Mouse (Mus musculus) hindbrain, embryonic 11.5 days (tissue): ENCODE results near the gene Gm20379. TPM values are rescaled to one million over a fixed set of nuclear protein-coding genes. Genes with fewer than 3 reads are reported as not detected.

Experiments
- ATAC-seq: fragments of 200-750 bp; cut with Nextera tagmentation; 2 replicates; pipeline ENCODE4 v1.8.0; 2017; ENCODE audit warnings: mild to moderate bottlenecking, moderate TSS enrichment, moderate library complexity; ENCODE audit not compliant: low FRiP score
- DNase-seq: peaks from one replicate; pipeline ENCODE4 v3.0.0-alpha.2; 2015; ENCODE audit warnings: low spot score
- H3K27ac ChIP-seq: fragments of 300-500 bp; sonication (generic); 2 replicates; pipeline ENCODE4 v1.5.1; 2014; ENCODE audit warnings: mild to moderate bottlenecking, low read depth, low read length
- H3K27me3 ChIP-seq: fragments of 300-500 bp; sonication (generic); 2 replicates; pipeline ENCODE4 v1.6.1; 2014; ENCODE audit warnings: mild to moderate bottlenecking, low read length, moderate library complexity, mixed read lengths; ENCODE audit not compliant: control insufficient read depth, insufficient read depth
- H3K36me3 ChIP-seq: fragments of 300-500 bp; sonication (generic); 2 replicates; pipeline ENCODE4 v1.6.1; 2014; ENCODE audit warnings: mild to moderate bottlenecking, low read length, moderate library complexity, mixed read lengths; ENCODE audit not compliant: control insufficient read depth, insufficient read depth
- H3K4me1 ChIP-seq: fragments of 300-500 bp; sonication (generic); replicated peaks from 2 replicates; pipeline ENCODE4 v1.6.1; 2014; ENCODE audit warnings: low read length, mixed read lengths; ENCODE audit not compliant: control insufficient read depth, insufficient read depth
- H3K4me2 ChIP-seq: fragments of 300-500 bp; sonication (generic); replicated peaks from 2 replicates; pipeline ENCODE4 v1.6.1; 2014; ENCODE audit warnings: mild to moderate bottlenecking, low read depth, low read length
- H3K4me3 ChIP-seq: fragments of 300-500 bp; sonication (generic); 2 replicates; pipeline ENCODE4 v1.5.1; 2014; ENCODE audit warnings: low read depth, low read length
- H3K9ac ChIP-seq: fragments of 300-500 bp; sonication (generic); 2 replicates; pipeline ENCODE4 v1.6.1; 2014; ENCODE audit warnings: low read depth, low read length
- H3K9me3 ChIP-seq: fragments of 300-500 bp; sonication (generic); 2 replicates; pipeline ENCODE4 v1.6.1; 2016; ENCODE audit warnings: low read length; ENCODE audit not compliant: control insufficient read depth
- WGBS: fragments of 180-500 bp; shearing (Covaris S2); extraction: QIAGEN DNeasy Blood & Tissue Kit; methylation state at CpG from one replicate; pipeline ENCODE4 v1.1.7; 2014; 5-methylcytosine and 5-hydroxymethylcytosine counted together
- polyA plus RNA-seq: library from polyadenylated mRNA; unstranded; fragments of >200 nt; fragmentation: Nextera tagmentation; extraction: Ambion mirVana; gene quantifications from 2 replicates; pipeline ENCODE4 v1.2.1, GENCODE M21; 2014

Gene Gm20379
- polyA plus RNA-seq, 1 experiment from 2014 or later, result 1.1 TPM

GRCm38 (mm10) chr13:92351100-92351499 lies 45.3 kb downstream of the Gm20379 start:
- no peak overlapping the region for H3K27ac ChIP-seq
- H3K9me3 ChIP-seq, result no peaks in the 10 kb centered on the region
- DNase-seq, result no peak
- no peak overlapping the region for H3K4me2 ChIP-seq
- H3K9ac ChIP-seq, result no peak overlapping the region
- no peak for ATAC-seq
- no peaks in the 10 kb centered on the region for H3K27me3 ChIP-seq
- H3K4me3 ChIP-seq, result no peak overlapping the region
- no peaks in the 10 kb centered on the region; the same call in 1 of the 2 replicates for H3K36me3 ChIP-seq
- 94% methylated on average over 6 of the region's 6 CpGs for WGBS
- H3K4me1 ChIP-seq, result no peaks in the 10 kb centered on the region

DNA sequence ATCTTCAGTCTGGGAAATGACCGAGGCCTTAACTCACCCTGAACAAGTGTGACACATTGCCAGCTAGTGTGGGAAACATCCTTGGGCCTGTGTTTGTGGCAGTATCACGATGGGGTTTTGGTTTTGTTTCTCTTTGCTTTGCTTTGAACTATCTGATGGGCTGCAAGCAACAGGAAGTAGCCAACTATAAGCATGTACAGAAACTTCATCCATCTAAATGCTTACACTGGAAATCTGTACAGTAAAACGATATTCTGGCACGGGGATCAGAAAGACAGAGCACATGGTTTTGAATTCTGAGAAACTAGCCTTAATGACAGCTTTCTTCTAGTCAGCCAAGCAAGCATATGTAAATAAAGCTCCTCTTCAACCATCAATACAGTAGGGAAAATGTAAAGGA lies 48.2 kb downstream of the Gm20379 start:
- WGBS, result 29% methylated on average over 4 of the region's 4 CpGs
- no peaks in the 10 kb centered on the region for H3K27me3 ChIP-seq
- no peaks in the 10 kb centered on the region for H3K9me3 ChIP-seq
- no peak overlapping the region for H3K27ac ChIP-seq
- ATAC-seq (no peak), DNase-seq (no peak)
- no peaks in the 10 kb centered on the region for H3K4me1 ChIP-seq
- peak overlapping the region; percentile 48 for H3K4me3 ChIP-seq
- H3K4me2 ChIP-seq, result peak overlapping the region; percentile 55
- H3K36me3 ChIP-seq, result no peaks in the 10 kb centered on the region
- peak overlapping the region; percentile 63 for H3K9ac ChIP-seq

DNA sequence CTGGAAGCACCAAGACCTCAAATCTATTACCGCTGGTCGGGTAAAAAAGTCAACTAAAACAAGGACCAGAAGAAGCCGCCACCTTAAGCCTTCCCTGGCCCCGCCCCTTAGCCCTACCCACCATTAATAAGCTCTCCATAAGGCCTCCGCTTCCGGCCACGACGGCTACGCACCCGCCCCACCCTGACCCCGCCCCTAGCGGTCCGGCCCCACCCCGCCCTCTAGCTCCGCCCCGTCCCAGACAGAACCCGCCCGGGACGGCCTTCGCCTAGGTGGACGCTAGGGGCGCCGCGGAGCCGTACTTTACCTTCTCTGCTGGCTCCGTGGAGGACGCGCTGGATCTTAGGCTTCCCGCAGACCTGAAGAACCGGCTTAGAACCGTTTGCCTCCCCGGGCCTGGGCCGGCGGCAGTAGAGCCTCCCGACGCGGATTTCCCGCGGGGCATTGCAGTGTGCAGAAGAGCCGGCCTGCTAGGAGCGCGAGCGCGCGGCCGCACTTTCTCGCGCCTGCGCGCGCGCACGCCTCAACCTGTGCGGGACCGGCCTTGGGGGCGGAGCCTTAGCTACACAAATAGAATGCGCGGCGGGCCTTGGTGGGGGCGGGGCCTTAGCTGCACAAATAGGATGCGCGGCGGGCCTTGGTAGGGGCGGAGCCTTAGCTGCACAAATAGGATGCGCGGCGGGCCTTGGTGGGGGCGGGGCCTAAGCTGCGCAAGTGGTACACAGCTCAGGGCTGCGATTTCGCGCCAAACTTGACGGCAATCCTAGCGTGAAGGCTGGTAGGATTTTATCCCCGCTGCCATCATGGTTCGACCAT lies 48.9 kb downstream of the Gm20379 start, which contains the start of the genes Dhfr and Msh3:
Dhfr (plus strand) TSS at position 271 of the 816 bp plus-strand sequence.
Msh3 (minus strand) TSS at position 548 of the 816 bp plus-strand sequence.
- no peaks in the 10 kb centered on the region for H3K9me3 ChIP-seq
- peak; percentile 98 for ATAC-seq
- H3K4me3 ChIP-seq, result peak within 1 kb of the TSS; percentile 48
- no peaks in the 10 kb centered on the region for H3K4me1 ChIP-seq
- peak within 1 kb of the TSS; percentile 87 for H3K4me2 ChIP-seq
- DNase-seq, result peak; percentile 98
- no peaks in the 10 kb centered on the region for H3K36me3 ChIP-seq
- H3K27me3 ChIP-seq, result no peaks in the 10 kb centered on the region
- WGBS, result under 1% methylated on average over 67 of the region's 76 CpGs
- H3K27ac ChIP-seq, result peak within 1 kb of the TSS; percentile 77
- peak within 1 kb of the TSS; percentile 64 for H3K9ac ChIP-seq

GRCm38 (mm10) chr13:92355272-92355643 lies 49.5 kb downstream of the Gm20379 start:
- H3K4me1 ChIP-seq, result no peaks in the 10 kb centered on the region
- DNase-seq, result no peak
- under 1% methylated on average over 24 of the region's 24 CpGs for WGBS
- no peaks in the 10 kb centered on the region for H3K36me3 ChIP-seq
- ATAC-seq, result peak; percentile 55
- peak overlapping the region; percentile 64 for H3K9ac ChIP-seq
- no peak overlapping the region for H3K27ac ChIP-seq
- H3K4me2 ChIP-seq, result peak overlapping the region; percentile 87
- H3K4me3 ChIP-seq, result peak overlapping the region; percentile 48
- H3K27me3 ChIP-seq, result no peaks in the 10 kb centered on the region
- H3K9me3 ChIP-seq, result no peaks in the 10 kb centered on the region

DNA sequence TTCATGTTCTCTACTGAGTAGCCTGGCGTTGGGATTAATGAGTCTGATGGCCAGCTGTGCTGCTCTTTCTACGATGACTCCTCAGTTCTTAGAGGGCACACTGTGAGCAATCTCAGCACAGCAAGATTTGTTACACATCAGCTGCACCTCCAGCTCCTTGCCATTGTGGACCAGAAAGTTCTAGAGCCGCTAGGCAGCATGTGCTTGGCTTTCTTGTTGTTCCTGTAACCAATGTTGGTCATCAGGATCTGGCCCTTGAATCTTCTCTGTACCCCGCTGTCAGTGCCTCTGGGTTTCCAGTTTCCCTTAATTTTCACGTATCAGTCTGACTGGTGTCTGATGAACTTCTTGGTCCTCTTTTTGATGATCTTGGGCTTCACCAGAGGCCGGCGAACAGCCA lies 50.6 kb downstream of the Gm20379 start:
- H3K4me3 ChIP-seq, result 0 out of 2 replicates have a peak overlapping the region, but pooled peaks have one; percentile 48
- H3K36me3 ChIP-seq, result no peaks in the 10 kb centered on the region
- WGBS, result 75% methylated on average over 7 of the region's 7 CpGs
- no peaks in the 10 kb centered on the region for H3K4me1 ChIP-seq
- no peak overlapping the region for H3K27ac ChIP-seq
- H3K9ac ChIP-seq, result no peak overlapping the region
- H3K4me2 ChIP-seq, result peak overlapping the region; percentile 87; the same call in 1 of the 2 replicates
- no peaks in the 10 kb centered on the region for H3K9me3 ChIP-seq
- no peaks in the 10 kb centered on the region for H3K27me3 ChIP-seq
- no peak for ATAC-seq
- DNase-seq, result peak; percentile 8

Other genes with a start within 250 kb of the Gm20379 start
- 0.12 and 0.81 TPM in 2 replicates for gene Rasgrf2, start 174.3 kb upstream of the Gm20379 start, polyA plus RNA-seq
- 20.2 and 20.7 TPM in 2 replicates for gene Dhfr, start 48.7 kb downstream of the Gm20379 start, polyA plus RNA-seq
- gene Msh3, start 49.0 kb downstream of the Gm20379 start, polyA plus RNA-seq, result 36.1 and 38.7 TPM in 2 replicates
- gene Ankrd34b, start 119.9 kb downstream of the Gm20379 start, polyA plus RNA-seq, result 0.13 and 0.22 TPM in 2 replicates
- 0.14 TPM in 1 of 2 replicates, not detected in the other for gene Fam151b, start 178.0 kb downstream of the Gm20379 start, polyA plus RNA-seq
- gene Zfyve16, start 224.9 kb downstream of the Gm20379 start, polyA plus RNA-seq, result 10.6 and 15.5 TPM in 2 replicates